Mouse (Mus musculus) liver, embryonic 13.5 days (tissue): ENCODE measurements around the gene Slk. TPM values are rescaled to one million over a fixed set of nuclear protein-coding genes. Genes with fewer than 3 reads are reported as not detected.

ENCODE experiments used
- ATAC-seq: fragments of 200-750 bp; cut with Nextera tagmentation; 2 replicates; pipeline ENCODE4 v1.8.0; 2017; ENCODE audit warnings: low read depth, mild to moderate bottlenecking, moderate number of reproducible peaks, moderate library complexity
- DNase-seq: peaks from one replicate; pipeline ENCODE4 v3.0.0; 2022
- H3K27ac ChIP-seq: fragments of 300-500 bp; sonication (generic); 2 replicates; pipeline ENCODE4 v1.5.1; 2015; ENCODE audit warnings: moderate library complexity, mild to moderate bottlenecking, inconsistent platforms
- H3K27me3 ChIP-seq: fragments of 300-500 bp; sonication (generic); 2 replicates; pipeline ENCODE4 v1.6.1; 2015; ENCODE audit warnings: mild to moderate bottlenecking, inconsistent platforms
- H3K36me3 ChIP-seq: fragments of 300-500 bp; sonication (generic); 2 replicates; pipeline ENCODE4 v1.6.1; 2015; ENCODE audit warnings: mild to moderate bottlenecking, inconsistent platforms
- H3K4me1 ChIP-seq: fragments of 300-500 bp; sonication (generic); replicated peaks from 2 replicates; pipeline ENCODE4 v1.6.1; 2015; ENCODE audit warnings: inconsistent platforms
- H3K4me2 ChIP-seq: fragments of 300-500 bp; sonication (generic); 2 replicates; pipeline ENCODE4 v1.6.1; 2015; ENCODE audit warnings: inconsistent platforms, mild to moderate bottlenecking, moderate library complexity
- H3K4me3 ChIP-seq: fragments of 300-500 bp; sonication (generic); replicated peaks from 2 replicates; pipeline ENCODE4 v1.5.1; 2015; ENCODE audit warnings: mild to moderate bottlenecking, inconsistent platforms
- H3K9ac ChIP-seq: fragments of 300-500 bp; sonication (generic); 2 replicates; pipeline ENCODE4 v1.6.1; 2015; ENCODE audit warnings: mild to moderate bottlenecking, inconsistent platforms
- H3K9me3 ChIP-seq: fragments of 300-500 bp; sonication (generic); replicated peaks from 2 replicates; pipeline ENCODE4 v1.6.1; 2016; ENCODE audit warnings: inconsistent platforms
- WGBS: fragments of 180-500 bp; shearing (Covaris S2); methylation state at CpG from one replicate; pipeline ENCODE4 v1.1.7; 2015; ENCODE audit not compliant: insufficient replicate concordance; 5-methylcytosine and 5-hydroxymethylcytosine counted together
- polyA plus RNA-seq: library from polyadenylated mRNA; unstranded; fragments of >200 nt; fragmentation: Nextera tagmentation; extraction: Ambion mirVana; gene quantifications from 2 replicates; pipeline ENCODE4 v1.2.1, GENCODE M21; 2015

The Slk gene
- polyA plus RNA-seq, 1 experiment from 2014 or later = 5.8 TPM

DNA sequence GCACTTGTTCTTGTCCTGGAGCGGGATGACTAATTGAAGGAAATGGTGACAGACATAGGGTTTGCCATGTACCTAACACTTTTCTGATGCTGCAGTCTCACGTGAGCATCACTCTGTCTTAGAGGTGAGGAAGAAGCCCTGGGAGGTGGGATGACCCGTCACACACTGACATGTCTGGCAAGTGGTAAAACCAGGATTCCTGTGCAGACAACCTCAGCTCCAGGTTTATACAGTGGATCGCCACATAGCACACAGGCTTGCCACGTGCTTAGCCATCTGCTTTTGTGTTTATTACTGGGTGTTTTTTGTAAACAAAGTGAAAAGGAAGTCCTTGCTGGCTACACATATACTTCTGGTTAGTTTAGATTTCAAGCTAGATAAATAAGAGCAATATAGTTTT, 49.6 kb downstream of the Slk start:
- DNase-seq (no peak), ATAC-seq (no peak)
- Histone ChIP-seq H3K9ac (no peak overlapping the region), H3K9me3 (no peaks in the 10 kb centered on the region), H3K4me1 (no peaks in the 10 kb centered on the region), H3K36me3 (peaks cover 42% of the 10 kb centered on the region), H3K4me2 (no peak overlapping the region), H3K4me3 (no peak overlapping the region), H3K27ac (no peak overlapping the region), H3K27me3 (no peaks in the 10 kb centered on the region)
- 76% methylated on average over 5 of the region's 5 CpGs for WGBS

- Histone ChIP-seq H3K9me3 (no peaks in the 10 kb centered on the region), H3K27ac (no peak overlapping the region), H3K9ac (no peak overlapping the region), H3K36me3 (peaks cover 35% of the 10 kb centered on the region), H3K4me2 (no peak overlapping the region), H3K4me1 (no peaks in the 10 kb centered on the region), H3K27me3 (no peaks in the 10 kb centered on the region), H3K4me3 (no peak overlapping the region)
- ATAC-seq = no peak
- WGBS = 81% methylated on average over 5 of the region's 5 CpGs
- no peak for DNase-seq
These were observed 50.9 kb downstream of the Slk start for GRCm38 (mm10) chr19:47630381-47630780.

GRCm38 (mm10) chr19:47631799-47632198, 52.3 kb downstream of the Slk start:
- DNase-seq (no peak), ATAC-seq (no peak)
- peaks cover 35% of the 10 kb centered on the region for H3K36me3 ChIP-seq
- H3K27ac ChIP-seq = no peak overlapping the region
- no peak overlapping the region for H3K4me2 ChIP-seq
- 86% methylated on average over 5 of the region's 5 CpGs for WGBS
- no peaks in the 10 kb centered on the region for H3K27me3 ChIP-seq
- H3K9ac ChIP-seq = no peak overlapping the region
- no peaks in the 10 kb centered on the region for H3K4me1 ChIP-seq
- H3K4me3 ChIP-seq = no peak overlapping the region
- H3K9me3 ChIP-seq = no peaks in the 10 kb centered on the region

DNA sequence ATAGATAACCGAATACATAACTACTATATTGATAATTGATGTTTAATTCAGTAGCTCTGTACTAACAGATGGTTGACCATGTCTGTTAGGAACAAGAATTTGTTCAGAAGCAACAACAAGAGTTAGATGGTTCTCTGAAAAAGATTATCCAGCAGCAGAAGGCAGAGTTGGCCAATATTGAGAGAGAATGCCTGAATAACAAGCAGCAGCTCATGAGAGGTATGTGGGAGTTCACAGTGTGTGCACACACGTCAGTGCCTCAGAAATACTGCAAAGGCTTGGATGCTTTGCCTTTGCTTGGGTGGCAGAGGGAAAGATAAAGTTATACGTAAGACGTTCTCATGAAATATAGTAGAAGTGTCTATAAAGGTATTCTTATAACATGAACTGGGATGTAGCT, 55.9 kb downstream of the Slk start:
- DNase-seq (no peak), ATAC-seq (no peak)
- H3K36me3 ChIP-seq = peaks cover 48% of the 10 kb centered on the region
- no peaks in the 10 kb centered on the region for H3K9me3 ChIP-seq
- H3K4me2 ChIP-seq = no peak overlapping the region
- 82% methylated on average over 4 of the region's 4 CpGs for WGBS
- no peak overlapping the region for H3K9ac ChIP-seq
- H3K27me3 ChIP-seq = no peaks in the 10 kb centered on the region
- no peak overlapping the region for H3K4me3 ChIP-seq
- no peak overlapping the region for H3K27ac ChIP-seq
- no peaks in the 10 kb centered on the region for H3K4me1 ChIP-seq

GRCm38 (mm10) chr19:47643910-47644309, 64.4 kb downstream of the Slk start:
- H3K4me3 ChIP-seq = no peak overlapping the region
- H3K9ac ChIP-seq = no peak overlapping the region
- no peak overlapping the region for H3K4me2 ChIP-seq
- ATAC-seq (no peak), DNase-seq (no peak)
- H3K27ac ChIP-seq = no peak overlapping the region
- no peaks in the 10 kb centered on the region for H3K27me3 ChIP-seq
- 69% methylated on average over 2 of the region's 2 CpGs for WGBS
- H3K36me3 ChIP-seq = peaks cover 66% of the 10 kb centered on the region
- H3K4me1 ChIP-seq = no peaks in the 10 kb centered on the region
- no peaks in the 10 kb centered on the region for H3K9me3 ChIP-seq

DNA sequence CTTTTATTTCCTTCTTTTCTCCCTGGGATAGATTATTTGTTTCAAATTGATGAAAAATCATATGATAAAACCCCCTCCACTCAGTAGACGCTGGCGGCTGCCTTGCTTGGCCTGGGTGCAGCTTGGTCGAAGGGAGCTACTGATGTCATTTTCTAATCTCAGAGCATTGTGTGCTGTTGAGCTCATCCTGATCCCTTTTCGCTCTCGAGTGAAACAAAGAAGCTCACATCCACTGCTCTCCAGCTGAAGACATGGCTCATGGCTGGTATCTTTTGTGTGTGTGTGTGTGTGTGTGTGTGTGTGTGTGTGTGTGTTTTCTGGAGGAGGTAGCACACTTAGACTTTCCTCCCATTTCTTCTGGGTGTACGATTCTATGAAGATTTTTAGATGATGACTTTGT, 66.1 kb downstream of the Slk start:
- DNase-seq = no peak
- no peak overlapping the region for H3K27ac ChIP-seq

DNA sequence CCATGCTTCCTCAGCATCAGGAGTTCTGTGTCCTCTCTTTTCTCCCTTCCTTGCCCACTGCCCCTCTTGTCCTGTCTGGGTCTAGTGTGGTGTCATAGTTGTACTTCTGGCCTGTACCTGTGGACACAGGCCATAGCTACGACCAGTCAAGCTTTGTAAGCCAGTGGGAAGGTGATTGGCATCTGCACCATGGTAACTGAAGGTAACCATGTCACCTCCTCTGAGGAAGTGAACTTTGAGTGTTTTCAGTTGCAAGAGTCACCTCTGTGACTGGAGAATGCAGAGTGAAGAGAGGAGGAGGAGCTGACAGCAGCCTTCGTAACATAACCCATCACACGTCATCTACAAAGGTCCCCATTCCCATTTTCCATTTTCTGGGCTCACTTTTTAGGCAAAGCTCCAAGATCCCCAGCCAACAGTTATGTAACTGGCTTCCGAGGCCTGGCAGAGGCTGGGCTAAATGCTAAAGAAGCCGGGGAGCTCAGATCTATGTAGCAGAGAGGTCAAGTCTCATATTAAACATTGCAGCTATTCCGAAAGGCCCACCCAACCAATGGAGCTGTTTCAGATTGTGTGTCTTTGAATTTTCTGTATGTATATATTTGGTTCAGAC, 67.1 kb downstream of the Slk start:
- no peak overlapping the region for H3K27ac ChIP-seq
- no peak for ATAC-seq
- 81% methylated on average over 6 of the region's 6 CpGs for WGBS

More for the DNA sequence above, 66.1 kb downstream of the Slk start:
- peaks cover 49% of the 10 kb centered on the region for H3K36me3 ChIP-seq
- no peaks in the 10 kb centered on the region for H3K4me1 ChIP-seq
- WGBS = 71% methylated on average over 6 of the region's 6 CpGs
- no peaks in the 10 kb centered on the region for H3K27me3 ChIP-seq
- no peak for ATAC-seq
- H3K4me2 ChIP-seq = no peak overlapping the region
- no peak overlapping the region for H3K9ac ChIP-seq
- H3K9me3 ChIP-seq = no peaks in the 10 kb centered on the region
- H3K4me3 ChIP-seq = no peak overlapping the region

DNA sequence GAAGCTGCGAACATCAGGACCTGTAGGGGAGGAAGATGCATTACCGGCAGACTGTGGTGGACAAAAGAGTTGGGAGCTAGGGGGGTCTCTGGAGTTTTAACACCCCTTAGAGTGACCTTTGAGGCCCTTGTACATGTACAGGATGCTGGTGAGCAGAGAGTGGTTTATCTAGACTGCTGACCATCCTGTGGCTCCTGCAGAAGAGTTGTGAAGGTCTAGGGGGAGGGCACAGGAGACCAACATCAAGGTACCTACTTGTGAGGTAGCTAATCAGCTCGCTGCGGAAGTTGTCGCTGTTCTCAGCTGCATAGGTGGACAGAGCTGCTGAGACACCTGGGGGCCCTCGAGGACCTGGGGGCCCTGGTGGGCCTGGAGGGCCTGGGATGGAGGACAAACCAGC, 69.6 kb downstream of the Slk start:
- Histone ChIP-seq H3K27me3 (no peaks in the 10 kb centered on the region), H3K27ac (no peak overlapping the region), H3K4me1 (no peaks in the 10 kb centered on the region), H3K9ac (no peak overlapping the region), H3K4me2 (no peak overlapping the region), H3K4me3 (no peak overlapping the region), H3K9me3 (no peaks in the 10 kb centered on the region), H3K36me3 (peaks cover 24% of the 10 kb centered on the region)
- ATAC-seq (no peak), DNase-seq (no peak)
- WGBS = 81% methylated on average over 6 of the region's 6 CpGs

More for the DNA sequence above, 67.1 kb downstream of the Slk start:
- no peak overlapping the region for H3K4me2 ChIP-seq
- no peaks in the 10 kb centered on the region for H3K4me1 ChIP-seq
- H3K36me3 ChIP-seq = peaks cover 40% of the 10 kb centered on the region
- no peak overlapping the region for H3K9ac ChIP-seq
- H3K9me3 ChIP-seq = no peaks in the 10 kb centered on the region
- no peak overlapping the region for H3K4me3 ChIP-seq
- no peaks in the 10 kb centered on the region for H3K27me3 ChIP-seq
- no peak for DNase-seq

GRCm38 (mm10) chr19:47650366-47651159, 71.1 kb downstream of the Slk start:
- peaks cover 14% of the 10 kb centered on the region for H3K36me3 ChIP-seq
- no peaks in the 10 kb centered on the region for H3K4me1 ChIP-seq
- 65% methylated on average over 16 of the region's 16 CpGs for WGBS
- ATAC-seq (no peak), DNase-seq (no peak)
- H3K9ac ChIP-seq = no peak overlapping the region
- H3K27me3 ChIP-seq = no peaks in the 10 kb centered on the region
- no peak overlapping the region for H3K4me2 ChIP-seq
- H3K4me3 ChIP-seq = no peak overlapping the region
- H3K27ac ChIP-seq = no peak overlapping the region
- no peaks in the 10 kb centered on the region for H3K9me3 ChIP-seq

DNA sequence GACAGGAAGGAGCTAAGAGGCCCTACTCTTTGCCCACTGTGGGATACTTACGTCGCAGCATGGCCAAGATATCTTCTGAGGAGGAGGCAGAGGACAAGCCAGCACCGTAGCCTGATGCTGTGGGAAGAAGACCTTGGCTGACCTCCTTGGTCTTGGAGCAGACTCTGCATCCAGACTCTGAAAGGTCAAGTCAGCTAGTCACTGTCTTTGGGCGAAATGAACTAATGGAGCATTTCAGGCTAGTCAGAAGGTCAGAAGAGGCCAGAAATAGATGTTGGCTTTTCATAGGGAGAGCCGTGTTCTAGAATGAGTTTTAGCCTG, 71.6 kb downstream of the Slk start:
- no peak overlapping the region for H3K4me3 ChIP-seq
- H3K4me1 ChIP-seq = no peaks in the 10 kb centered on the region
- H3K27me3 ChIP-seq = no peaks in the 10 kb centered on the region
- no peak overlapping the region for H3K9ac ChIP-seq
- DNase-seq (no peak), ATAC-seq (no peak)
- 69% methylated on average over 5 of the region's 5 CpGs for WGBS
- no peak overlapping the region for H3K27ac ChIP-seq
- no peaks in the 10 kb centered on the region for H3K9me3 ChIP-seq
- no peak overlapping the region for H3K4me2 ChIP-seq
- H3K36me3 ChIP-seq = peaks cover 12% of the 10 kb centered on the region

GRCm38 (mm10) chr19:47652255-47652654, 72.8 kb downstream of the Slk start:
- no peak overlapping the region for H3K9ac ChIP-seq
- 62% methylated on average over 8 of the region's 8 CpGs for WGBS

GRCm38 (mm10) chr19:47653173-47653572, 73.7 kb downstream of the Slk start:
- H3K4me3 ChIP-seq = no peak overlapping the region
- H3K4me1 ChIP-seq = no peaks in the 10 kb centered on the region
- no peaks in the 10 kb centered on the region for H3K27me3 ChIP-seq
- H3K9me3 ChIP-seq = no peaks in the 10 kb centered on the region
- H3K9ac ChIP-seq = no peak overlapping the region
- WGBS = 73% methylated on average over 8 of the region's 8 CpGs
- no peaks in the 10 kb centered on the region for H3K36me3 ChIP-seq
- DNase-seq = no peak
- no peak overlapping the region for H3K4me2 ChIP-seq
- H3K27ac ChIP-seq = no peak overlapping the region
- ATAC-seq = no peak

More at GRCm38 (mm10) chr19:47652255-47652654, 72.8 kb downstream of the Slk start:
- Histone ChIP-seq H3K27me3 (no peaks in the 10 kb centered on the region), H3K36me3 (peaks cover 3% of the 10 kb centered on the region; the same call in 1 of the 2 replicates), H3K4me1 (no peaks in the 10 kb centered on the region), H3K4me2 (no peak overlapping the region), H3K27ac (no peak overlapping the region), H3K4me3 (no peak overlapping the region), H3K9me3 (no peaks in the 10 kb centered on the region)
- ATAC-seq = no peak
- DNase-seq = no peak
